Mouse (Mus musculus) stomach, postnatal 0 days (tissue): ENCODE data around the gene Lrrk1. TPM values are rescaled to one million over a fixed set of nuclear protein-coding genes. Genes with fewer than 3 reads are reported as not detected.

ENCODE experiments used
- ATAC-seq: fragments of 200-750 bp; cut with Nextera tagmentation; 2 replicates; pipeline ENCODE4 v1.8.0; 2017; ENCODE audit not compliant: low FRiP score, low TSS enrichment
- DNase-seq: peaks from one replicate; pipeline ENCODE4 v3.0.0-alpha.2; 2016; ENCODE audit warnings: low spot score
- H3K27ac ChIP-seq: fragments of 300-500 bp; sonication (generic); replicated peaks from 2 replicates; pipeline ENCODE4 v1.5.1; 2014; ENCODE audit warnings: mild to moderate bottlenecking, control low read depth
- H3K27me3 ChIP-seq: fragments of 300-500 bp; sonication (generic); 2 replicates; pipeline ENCODE4 v1.6.1; 2014; ENCODE audit warnings: low read length; ENCODE audit not compliant: control insufficient read depth, insufficient read depth
- H3K36me3 ChIP-seq: fragments of 300-500 bp; sonication (generic); 2 replicates; pipeline ENCODE4 v1.6.1; 2014; ENCODE audit warnings: low read length, mixed read lengths; ENCODE audit not compliant: control insufficient read depth, insufficient read depth
- H3K4me1 ChIP-seq: fragments of 300-500 bp; sonication (generic); replicated peaks from 2 replicates; pipeline ENCODE4 v1.6.1; 2014; ENCODE audit warnings: antibody characterized with exemption; ENCODE audit not compliant: control insufficient read depth, insufficient read depth
- H3K4me2 ChIP-seq: fragments of 300-500 bp; sonication (generic); replicated peaks from 2 replicates; pipeline ENCODE4 v1.6.1; 2014; ENCODE audit warnings: low read depth, mild to moderate bottlenecking, control low read depth, moderate library complexity
- H3K4me3 ChIP-seq: fragments of 300-500 bp; sonication (generic); 2 replicates; pipeline ENCODE4 v1.5.1; 2014; ENCODE audit warnings: low read depth, low read length, control low read depth
- H3K9ac ChIP-seq: fragments of 300-500 bp; sonication (generic); 2 replicates; pipeline ENCODE4 v1.6.1; 2014; ENCODE audit warnings: mild to moderate bottlenecking, low read length, control low read depth, mixed read lengths
- H3K9me3 ChIP-seq: fragments of 300-500 bp; sonication (generic); 2 replicates; pipeline ENCODE4 v1.6.1; 2016; ENCODE audit warnings: low read length; ENCODE audit not compliant: control insufficient read depth
- CTCF ChIP-seq: IDR thresholded peaks from 2 replicates; pipeline ENCODE4 v1.5.1; 2016; ENCODE audit warnings: antibody characterized with exemption, low read depth, mild to moderate bottlenecking, moderate library complexity
- EP300 ChIP-seq: optimal IDR thresholded peaks from 2 replicates; pipeline ENCODE3; 2016; ENCODE audit warnings: antibody characterized with exemption
- WGBS: fragments of 180-500 bp; shearing (Covaris S2); extraction: QIAGEN DNeasy Blood & Tissue Kit; methylation state at CpG from one replicate; pipeline ENCODE4 v1.1.7; 2014; 5-methylcytosine and 5-hydroxymethylcytosine counted together
- polyA plus RNA-seq: library from polyadenylated mRNA; unstranded; fragments of >200 nt; fragmentation: Nextera tagmentation; extraction: Ambion mirVana; gene quantifications from 2 replicates; pipeline ENCODE4 v1.2.1, GENCODE M21; 2015

Gene Lrrk1
- polyA plus RNA-seq, 1 experiment from 2014 or later = 9.2 TPM

DNA sequence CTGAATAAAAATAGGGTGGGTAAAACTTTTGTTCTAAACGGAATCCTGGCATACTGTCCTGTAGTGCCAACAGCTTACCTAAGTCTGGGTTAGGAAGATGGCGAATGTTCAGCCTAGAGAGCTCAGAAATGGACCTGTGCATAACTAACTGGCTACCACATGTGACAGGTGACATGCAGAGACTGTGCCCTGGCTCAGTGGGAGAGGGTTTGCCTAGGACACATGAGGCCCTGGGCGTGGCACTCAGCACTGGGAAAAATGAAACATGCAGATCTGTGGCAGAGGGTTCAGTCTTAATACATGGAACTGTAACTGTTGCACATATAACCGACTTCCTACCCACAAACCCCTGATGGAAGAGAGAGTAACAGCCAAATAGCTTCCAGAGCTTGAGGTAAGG, 204.1 kb downstream of the Lrrk1 start:
- DNase-seq = no peak
- Histone ChIP-seq H3K9me3 (no peaks in the 10 kb centered on the region), H3K36me3 (no peaks in the 10 kb centered on the region), H3K9ac (no peak overlapping the region), H3K4me2 (no peak overlapping the region), H3K27ac (no peak overlapping the region), H3K27me3 (no peaks in the 10 kb centered on the region), H3K4me1 (no peaks in the 10 kb centered on the region), H3K4me3 (no peak overlapping the region)
- WGBS = 73% methylated on average over 4 of the region's 4 CpGs
- TF ChIP-seq CTCF = no peak
- no peak for TF ChIP-seq EP300
- no peak for ATAC-seq

DNA sequence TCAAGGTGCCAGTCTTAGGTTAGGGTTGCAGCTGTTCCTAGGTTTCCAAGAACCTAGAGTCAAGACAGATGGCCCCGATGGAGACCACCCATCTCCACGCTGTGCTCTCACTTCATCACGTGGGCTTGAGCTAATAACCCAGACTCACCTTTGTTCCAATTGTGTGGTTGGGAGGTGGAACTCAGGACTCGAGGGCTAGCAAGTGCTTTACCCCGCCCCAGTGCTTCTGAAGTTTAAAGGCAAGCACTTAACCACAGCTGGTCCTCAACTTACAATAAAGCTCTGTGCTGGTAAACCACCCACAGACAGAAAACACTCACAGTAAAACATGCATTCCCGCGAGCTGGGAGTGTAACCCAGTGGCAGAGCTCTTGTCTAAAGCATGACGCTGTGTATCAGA, 204.7 kb downstream of the Lrrk1 start:
- DNase-seq (no peak), ATAC-seq (no peak)
- no peak overlapping the region for H3K27ac ChIP-seq

DNA sequence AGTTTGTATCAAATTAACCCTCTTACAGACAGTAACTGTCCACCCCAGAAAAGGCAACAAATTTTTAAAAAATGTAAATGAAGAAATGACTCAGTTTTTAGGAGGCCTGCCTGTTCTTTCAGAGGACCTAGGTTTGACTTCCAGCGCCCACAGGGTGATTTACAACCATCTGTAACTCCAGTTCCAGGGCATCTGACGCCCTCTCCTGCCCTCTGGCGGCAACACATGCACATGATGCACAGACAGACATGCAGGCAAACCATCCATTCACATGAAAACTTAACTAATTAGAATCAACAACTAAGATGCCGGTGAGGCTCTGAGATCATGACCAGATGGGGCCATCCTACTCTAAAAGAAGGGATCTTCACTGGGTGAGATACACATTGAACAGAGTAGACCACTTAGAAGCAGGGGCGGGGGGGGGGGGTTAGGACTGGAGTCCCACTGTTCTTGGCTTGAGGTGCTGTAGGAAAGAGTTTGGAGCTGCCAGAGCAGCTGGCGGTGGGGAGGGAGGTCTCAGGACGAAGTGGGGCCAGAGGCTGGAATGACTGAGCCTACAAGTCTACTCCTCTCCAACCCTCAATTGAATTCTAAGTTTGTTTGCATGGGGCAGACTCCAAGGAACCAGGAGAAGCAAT, 206.0 kb downstream of the Lrrk1 start:
- H3K27ac ChIP-seq = no peak overlapping the region
- H3K36me3 ChIP-seq = no peaks in the 10 kb centered on the region
- no peak overlapping the region for H3K4me3 ChIP-seq
- no peak for ATAC-seq
- H3K4me2 ChIP-seq = no peak overlapping the region
- no peaks in the 10 kb centered on the region for H3K27me3 ChIP-seq
- no peaks in the 10 kb centered on the region for H3K4me1 ChIP-seq
- H3K9me3 ChIP-seq = no peaks in the 10 kb centered on the region
- TF ChIP-seq CTCF = peak; percentile 38
- TF ChIP-seq EP300 = no peak
- no peak for DNase-seq
- WGBS = 84% methylated on average over 7 of the region's 7 CpGs
- H3K9ac ChIP-seq = no peak overlapping the region

More for the DNA sequence above, 204.7 kb downstream of the Lrrk1 start:
- Histone ChIP-seq H3K4me3 (no peak overlapping the region), H3K4me1 (no peaks in the 10 kb centered on the region), H3K9ac (no peak overlapping the region), H3K4me2 (no peak overlapping the region), H3K27me3 (no peaks in the 10 kb centered on the region), H3K9me3 (no peaks in the 10 kb centered on the region), H3K36me3 (no peaks in the 10 kb centered on the region)
- WGBS = 54% methylated on average over 8 of the region's 8 CpGs
- TF ChIP-seq CTCF (no peak), EP300 (no peak)

DNA sequence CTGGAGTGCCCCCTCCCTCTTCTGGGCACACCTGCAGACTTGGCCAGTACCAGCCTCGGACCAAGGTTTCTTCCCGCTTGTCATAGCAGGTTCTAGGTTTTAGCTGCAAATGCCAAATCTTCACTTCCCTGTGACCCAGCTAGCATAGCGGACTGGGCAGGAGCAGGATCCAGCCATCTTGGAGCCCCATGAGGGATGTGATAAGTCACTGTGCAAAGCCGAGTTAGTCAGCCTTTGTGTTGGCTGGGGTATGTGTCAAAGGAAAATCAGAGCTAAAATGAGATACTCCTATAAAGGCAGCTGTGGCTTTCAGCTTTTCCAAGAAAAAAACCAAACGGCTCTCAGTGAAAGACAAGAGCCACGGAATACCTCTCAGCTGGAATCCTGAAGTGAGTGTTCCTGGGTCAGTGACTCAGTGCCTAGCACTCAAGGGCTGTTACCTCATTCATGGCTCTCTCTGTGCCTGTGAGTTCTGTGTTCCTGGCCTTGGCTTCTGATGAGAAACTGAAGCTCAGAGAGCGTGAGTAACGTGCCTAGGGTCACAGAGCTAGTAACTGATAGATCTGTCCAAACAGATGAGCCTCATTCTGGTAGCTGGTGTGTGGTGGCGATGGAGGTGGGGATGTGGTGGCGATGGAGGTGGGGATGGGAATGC, 207.3 kb downstream of the Lrrk1 start:
- 84% methylated on average over 10 of the region's 10 CpGs for WGBS
- no peaks in the 10 kb centered on the region for H3K36me3 ChIP-seq
- H3K4me2 ChIP-seq = no peak overlapping the region
- no peak overlapping the region for H3K4me3 ChIP-seq
- H3K9me3 ChIP-seq = no peaks in the 10 kb centered on the region
- H3K9ac ChIP-seq = no peak overlapping the region
- H3K4me1 ChIP-seq = no peaks in the 10 kb centered on the region
- no peak for DNase-seq
- no peak for TF ChIP-seq EP300
- no peak for TF ChIP-seq CTCF
- no peak for ATAC-seq
- H3K27me3 ChIP-seq = no peaks in the 10 kb centered on the region
- H3K27ac ChIP-seq = no peak overlapping the region

DNA sequence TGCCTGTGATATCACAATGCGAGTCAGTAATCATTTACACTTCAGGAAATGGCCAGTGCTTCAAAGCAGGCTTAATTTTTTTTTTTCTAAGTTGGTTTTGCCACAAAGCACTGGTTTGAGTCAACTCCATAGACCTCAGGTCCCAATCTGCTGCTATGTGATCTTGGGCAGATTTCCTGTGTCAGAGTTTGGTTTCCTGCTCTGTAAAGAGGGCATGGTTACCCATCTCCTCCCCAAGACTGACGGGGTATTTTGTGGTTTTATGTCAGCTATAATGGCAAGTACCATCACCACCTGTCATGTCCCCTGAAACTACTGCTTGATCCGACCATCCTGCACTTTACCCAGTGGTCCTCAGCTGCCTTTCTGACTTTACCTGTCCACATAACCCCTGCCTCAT, 207.9 kb downstream of the Lrrk1 start:
- Histone ChIP-seq H3K4me2 (no peak overlapping the region), H3K27me3 (no peaks in the 10 kb centered on the region), H3K9me3 (no peaks in the 10 kb centered on the region), H3K36me3 (no peaks in the 10 kb centered on the region; the same call in 1 of the 2 replicates), H3K9ac (no peak overlapping the region), H3K4me1 (no peaks in the 10 kb centered on the region), H3K27ac (no peak overlapping the region), H3K4me3 (no peak overlapping the region)
- TF ChIP-seq CTCF = no peak
- no peak for TF ChIP-seq EP300
- no peak for ATAC-seq
- DNase-seq = no peak
- WGBS = 67% methylated on average over 3 of the region's 3 CpGs

- Histone ChIP-seq H3K36me3 (no peaks in the 10 kb centered on the region; the same call in 1 of the 2 replicates), H3K4me2 (no peak overlapping the region), H3K27ac (no peak overlapping the region), H3K4me1 (no peaks in the 10 kb centered on the region), H3K27me3 (no peaks in the 10 kb centered on the region), H3K9ac (no peak overlapping the region), H3K9me3 (no peaks in the 10 kb centered on the region), H3K4me3 (no peak overlapping the region)
- TF ChIP-seq EP300 (no peak), CTCF (no peak)
- DNase-seq (no peak), ATAC-seq (no peak)
- WGBS = 81% methylated on average over 7 of the region's 7 CpGs
These were observed 208.4 kb downstream of the Lrrk1 start for GRCm38 (mm10) chr7:66179711-66180110.
